Mouse (Mus musculus): Measurements from ENCODE around the gene Kdm4b. TPM values are rescaled to one million over a fixed set of nuclear protein-coding genes. Genes with fewer than 3 reads are reported as not detected.

The Kdm4b gene
- polyA plus RNA-seq, 1 experiment from 2014 or later: 75.1 TPM

DNA sequence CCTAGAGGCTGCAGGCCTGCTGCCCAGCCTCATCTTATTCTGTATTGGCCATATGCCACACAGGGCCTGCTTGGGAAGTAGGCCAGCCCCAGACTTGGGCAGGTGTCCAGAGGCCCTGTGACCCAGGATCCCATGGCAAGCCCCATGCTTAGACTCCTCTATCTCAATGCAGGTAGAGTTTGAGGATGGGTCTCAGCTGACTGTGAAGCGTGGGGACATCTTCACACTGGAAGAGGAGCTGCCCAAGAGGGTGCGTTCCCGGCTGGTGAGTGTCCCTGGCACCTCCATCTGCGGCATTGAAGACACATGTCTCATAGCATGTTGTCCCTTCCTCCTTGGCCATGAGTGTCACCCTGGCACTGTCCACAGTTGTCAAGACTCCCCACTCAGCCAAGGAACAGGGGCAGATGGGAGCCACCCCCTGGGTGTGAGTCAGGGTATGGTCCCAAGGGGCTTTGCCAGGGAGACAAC is 75.2 kb downstream of the Kdm4b start:
- Histone ChIP-seq H3K27ac (replicated peaks) (no peak overlapping the region), H3K9ac (replicated peaks) (no peak overlapping the region)
- 94% methylated on average over 4 of the region's 4 CpGs for WGBS

DNA sequence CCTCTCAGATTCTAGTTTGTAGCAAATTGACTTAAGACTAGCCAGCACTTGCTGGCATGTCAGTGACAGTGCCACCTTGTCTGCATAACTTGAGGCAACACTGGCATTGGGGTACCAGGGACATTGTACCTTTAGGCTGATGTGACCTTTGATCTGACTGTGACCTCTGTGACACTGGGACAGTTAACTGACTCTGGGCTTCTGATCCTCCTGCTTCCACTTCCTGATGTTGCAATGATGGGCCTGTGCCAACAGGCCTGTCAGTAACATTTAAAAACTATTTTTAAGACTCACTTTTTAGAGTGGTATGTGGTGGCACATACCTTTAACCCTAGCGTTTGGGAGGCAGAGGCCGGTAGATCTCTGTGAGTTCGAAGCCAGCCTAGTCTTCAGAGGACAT is 79.5 kb downstream of the Kdm4b start:
- no peak overlapping the region for H3K9ac ChIP-seq (replicated peaks)
- no peak overlapping the region for H3K27ac ChIP-seq (replicated peaks)
- no peak overlapping the region for H3K4me2 ChIP-seq (replicated peaks)
- H3K9me3 ChIP-seq: no peaks in the 10 kb centered on the region
- peaks cover 33% of the 10 kb centered on the region for H3K4me1 ChIP-seq
- no peak overlapping the region for H3K4me3 ChIP-seq
- ATAC-seq (ENCODE audit: low FRiP score, low read depth): no peak
- 94% methylated on average over 3 of the region's 3 CpGs for WGBS
- H3K36me3 ChIP-seq: peaks cover 53% of the 10 kb centered on the region
- H3K27me3 ChIP-seq: no peaks in the 10 kb centered on the region

More for the DNA sequence above, 75.2 kb downstream of the Kdm4b start:
- peaks cover 91% of the 10 kb centered on the region for H3K36me3 ChIP-seq
- H3K4me3 ChIP-seq: no peak overlapping the region
- no peaks in the 10 kb centered on the region for H3K27me3 ChIP-seq
- no peaks in the 10 kb centered on the region for H3K9me3 ChIP-seq
- H3K4me1 ChIP-seq: no peaks in the 10 kb centered on the region
- no peak for ATAC-seq (ENCODE audit: low FRiP score, low read depth)
- H3K4me2 ChIP-seq (replicated peaks): no peak overlapping the region

DNA sequence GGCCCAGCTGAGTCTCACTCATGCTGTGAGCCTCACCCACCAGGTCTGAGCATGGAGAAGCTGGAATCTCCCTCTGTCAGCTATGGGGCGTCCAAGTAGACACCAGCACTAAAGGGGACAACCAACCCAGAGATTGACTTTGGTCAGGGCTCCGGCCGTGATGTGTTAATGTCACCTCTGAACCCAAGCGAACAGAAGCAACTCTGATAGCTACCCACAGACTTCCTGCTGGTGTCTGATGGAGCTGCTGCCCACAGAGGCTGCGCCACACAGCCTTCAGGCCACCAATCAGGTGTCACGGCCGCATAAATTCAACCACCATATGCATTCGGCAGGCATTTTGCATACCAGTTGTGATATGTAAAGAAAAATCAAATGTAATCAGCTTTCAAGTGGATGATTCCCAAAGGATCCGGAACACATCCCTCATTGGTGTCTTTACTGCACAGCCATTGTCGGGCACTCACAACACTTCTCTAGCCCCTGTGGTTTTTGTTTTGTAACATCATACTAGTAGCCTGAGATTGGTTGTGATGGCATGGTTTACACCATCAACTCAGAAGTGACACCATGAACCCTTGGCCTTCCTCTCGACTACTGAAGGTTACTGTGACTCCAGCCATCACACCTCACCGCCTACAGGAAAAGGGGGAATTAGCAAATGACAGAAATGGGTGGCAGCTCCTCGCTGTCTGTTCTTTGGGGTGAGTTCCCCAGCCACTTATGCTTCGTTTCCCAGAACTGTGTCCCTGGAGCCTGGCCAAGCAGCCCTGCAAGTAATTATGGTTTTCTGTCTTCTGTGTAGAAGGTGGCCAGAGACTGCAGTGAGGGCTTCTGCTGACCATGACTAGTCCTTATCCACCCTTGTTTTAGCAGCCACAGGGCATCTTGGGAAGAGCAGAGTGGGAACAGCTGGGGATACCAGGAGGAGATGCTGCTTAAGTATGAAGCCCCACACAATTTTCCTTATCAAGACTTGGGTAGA is 80.3 kb downstream of the Kdm4b start:
- whole genome bisulfite sequencing: 86% methylated on average over 14 of the region's 14 CpGs
- no peak for ATAC-seq (ENCODE audit: low FRiP score, low read depth)
- peak overlapping the region; percentile 72 for H3K27ac ChIP-seq (replicated peaks)
- H3K27me3 ChIP-seq: no peaks in the 10 kb centered on the region
- H3K4me1 ChIP-seq: peaks cover 34% of the 10 kb centered on the region
- H3K9me3 ChIP-seq: no peaks in the 10 kb centered on the region
- H3K4me2 ChIP-seq (replicated peaks): no peak overlapping the region
- H3K36me3 ChIP-seq: peaks cover 53% of the 10 kb centered on the region
- no peak overlapping the region for H3K4me3 ChIP-seq
- no peak overlapping the region for H3K9ac ChIP-seq (replicated peaks)

DNA sequence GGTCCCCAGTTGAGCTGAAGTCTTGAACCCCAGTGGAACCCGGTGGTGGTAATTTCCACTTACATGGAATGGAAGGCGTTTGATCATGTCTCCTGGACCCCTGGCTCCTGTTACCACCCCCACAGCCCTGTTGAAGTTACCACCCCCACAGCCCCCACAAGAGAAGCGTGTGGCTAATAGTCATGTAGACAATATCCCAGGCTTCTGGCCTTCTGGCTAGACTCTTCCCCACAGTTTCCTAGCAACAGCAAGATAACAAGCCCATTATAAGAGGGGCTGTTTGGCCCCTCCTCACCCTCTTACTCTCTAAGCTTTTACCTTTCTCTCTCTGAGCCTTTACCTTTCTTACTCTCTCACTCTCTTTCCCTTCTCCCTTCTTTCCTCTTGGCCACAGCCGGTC is 81.0 kb downstream of the Kdm4b start:
- peaks cover 34% of the 10 kb centered on the region for H3K4me1 ChIP-seq
- H3K27ac ChIP-seq (replicated peaks): peak overlapping the region; percentile 72
- H3K9ac ChIP-seq (replicated peaks): peak overlapping the region; percentile 28; the same call in 1 of the 2 replicates
- H3K27me3 ChIP-seq: no peaks in the 10 kb centered on the region
- H3K36me3 ChIP-seq: peaks cover 53% of the 10 kb centered on the region
- no peak for ATAC-seq (ENCODE audit: low FRiP score, low read depth)
- H3K4me2 ChIP-seq (replicated peaks): no peak overlapping the region
- 59% methylated on average over 4 of the region's 4 CpGs for WGBS
- no peak overlapping the region for H3K4me3 ChIP-seq
- H3K9me3 ChIP-seq: no peaks in the 10 kb centered on the region

DNA sequence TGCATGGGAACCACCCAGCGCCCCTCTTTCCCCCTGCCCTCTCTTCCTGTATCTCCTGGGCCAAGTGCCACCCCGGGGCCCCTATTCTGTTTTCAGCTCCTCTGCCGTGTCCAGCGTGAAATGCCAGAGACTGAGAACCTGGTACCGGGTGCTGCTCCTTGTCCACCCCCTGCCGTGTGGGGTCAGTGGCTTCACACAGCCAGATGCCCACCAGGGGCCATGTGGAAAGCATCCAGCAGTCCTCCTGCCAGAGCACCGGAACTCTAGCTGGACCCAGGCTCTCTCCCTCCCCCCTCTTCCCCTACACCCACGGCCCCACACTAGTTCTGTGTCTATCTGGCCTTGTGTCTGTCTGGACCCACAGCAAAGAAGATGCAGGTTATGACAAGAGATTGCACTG is 81.5 kb downstream of the Kdm4b start:
- 66% methylated on average over 8 of the region's 8 CpGs for WGBS
- H3K4me2 ChIP-seq (replicated peaks): no peak overlapping the region
- no peaks in the 10 kb centered on the region for H3K9me3 ChIP-seq
- peaks cover 53% of the 10 kb centered on the region for H3K36me3 ChIP-seq
- H3K27ac ChIP-seq (replicated peaks): peak overlapping the region; percentile 72
- H3K9ac ChIP-seq (replicated peaks): peak overlapping the region; percentile 28; the same call in 1 of the 2 replicates
- ATAC-seq (ENCODE audit: low FRiP score, low read depth): no peak
- peaks cover 34% of the 10 kb centered on the region for H3K4me1 ChIP-seq
- H3K4me3 ChIP-seq: no peak overlapping the region
- no peaks in the 10 kb centered on the region for H3K27me3 ChIP-seq

DNA sequence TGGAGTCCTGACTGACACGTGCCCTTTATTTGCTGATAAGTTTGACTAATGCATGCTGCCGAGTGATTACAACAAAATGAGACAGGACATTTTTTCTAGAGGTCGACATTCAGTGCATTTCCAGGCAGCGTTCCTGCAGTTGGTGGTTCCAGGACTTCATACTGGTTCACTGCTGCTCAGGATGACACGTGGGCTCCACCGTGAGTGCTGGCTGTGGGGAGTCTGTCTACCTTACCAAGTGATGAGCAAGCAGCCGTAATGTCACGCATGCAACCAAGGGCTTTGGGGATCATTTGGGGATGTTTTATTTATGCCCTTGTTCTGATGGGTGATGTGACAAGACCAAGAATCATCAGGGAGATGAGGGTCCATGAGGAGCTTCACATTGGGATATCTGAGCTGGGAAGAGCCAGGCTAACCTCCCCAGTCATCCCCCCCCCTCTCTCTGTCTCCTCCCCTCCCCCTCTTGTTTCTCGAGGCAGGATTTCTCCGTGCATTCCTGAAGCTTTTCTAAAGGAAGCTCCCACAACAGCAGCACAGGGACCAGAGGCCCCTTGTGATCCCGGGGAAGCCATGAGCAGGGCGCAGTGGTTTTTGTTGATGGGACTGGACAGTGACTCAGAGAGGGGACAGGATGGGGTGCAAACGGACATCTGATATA is 83.2 kb downstream of the Kdm4b start:
- no peak overlapping the region for H3K4me2 ChIP-seq (replicated peaks)
- peaks cover 34% of the 10 kb centered on the region for H3K4me1 ChIP-seq
- peaks cover 55% of the 10 kb centered on the region for H3K36me3 ChIP-seq
- peak overlapping the region; percentile 62 for H3K27ac ChIP-seq (replicated peaks)
- no peaks in the 10 kb centered on the region for H3K27me3 ChIP-seq
- no peak overlapping the region for H3K9ac ChIP-seq (replicated peaks)
- no peak overlapping the region for H3K4me3 ChIP-seq
- WGBS: 51% methylated on average over 13 of the region's 13 CpGs
- no peak for ATAC-seq (ENCODE audit: low FRiP score, low read depth)
- H3K9me3 ChIP-seq: no peaks in the 10 kb centered on the region

DNA sequence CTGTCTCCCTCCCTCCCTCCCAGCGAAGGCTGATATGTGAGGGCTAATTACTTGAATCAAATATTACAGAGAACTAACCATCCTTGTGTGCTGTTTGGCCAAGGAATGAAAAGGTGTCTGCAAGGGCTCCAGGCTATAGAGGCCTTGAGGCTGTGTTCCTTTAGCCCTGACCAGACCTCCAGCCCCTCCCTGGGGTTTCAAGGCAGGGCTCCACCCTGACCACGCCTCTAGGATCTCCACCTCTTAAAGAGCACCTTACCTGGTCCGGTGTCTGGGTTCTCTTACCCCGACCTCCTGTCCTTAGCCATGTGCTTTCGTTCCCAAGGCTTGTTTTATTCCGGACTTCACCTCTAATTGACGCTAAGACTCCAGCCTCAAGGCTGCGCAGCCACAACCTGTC is 83.9 kb downstream of the Kdm4b start:
- Histone ChIP-seq H3K27me3 (no peaks in the 10 kb centered on the region), H3K4me2 (replicated peaks) (no peak overlapping the region), H3K36me3 (peaks cover 55% of the 10 kb centered on the region), H3K9ac (replicated peaks) (no peak overlapping the region), H3K4me3 (no peak overlapping the region), H3K4me1 (peaks cover 34% of the 10 kb centered on the region), H3K9me3 (no peaks in the 10 kb centered on the region), H3K27ac (replicated peaks) (peak overlapping the region; percentile 62)
- WGBS: 45% methylated on average over 8 of the region's 8 CpGs
- peak; percentile 16; the same call in 1 of the 2 replicates for ATAC-seq (ENCODE audit: low FRiP score, low read depth)

DNA sequence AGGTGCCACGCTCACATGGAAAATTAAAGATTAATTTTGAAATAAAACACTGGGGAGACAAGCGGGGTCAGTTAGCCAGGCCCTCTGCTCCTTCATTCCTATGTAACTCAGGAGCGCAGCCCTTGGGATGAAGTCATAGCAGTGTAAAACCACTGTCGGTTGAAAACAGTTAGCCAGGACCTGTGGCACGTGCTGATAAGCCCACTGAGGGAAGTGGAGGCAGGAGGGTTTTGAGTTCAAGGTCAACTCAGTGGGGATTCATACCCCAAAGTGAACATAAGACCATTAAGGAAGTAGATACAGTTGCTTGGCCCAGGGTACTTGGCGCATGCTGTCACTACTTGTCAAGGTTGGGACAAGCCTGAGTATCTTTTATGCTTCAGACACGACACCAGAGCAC is 85.6 kb downstream of the Kdm4b start:
- 97% methylated on average over 7 of the region's 7 CpGs for WGBS
- H3K36me3 ChIP-seq: peaks cover 65% of the 10 kb centered on the region
- H3K9me3 ChIP-seq: no peaks in the 10 kb centered on the region
- no peak overlapping the region for H3K9ac ChIP-seq (replicated peaks)
- H3K4me1 ChIP-seq: peaks cover 31% of the 10 kb centered on the region
- H3K4me3 ChIP-seq: no peak overlapping the region
- H3K27me3 ChIP-seq: no peaks in the 10 kb centered on the region
- H3K4me2 ChIP-seq (replicated peaks): no peak overlapping the region
- no peak for ATAC-seq (ENCODE audit: low FRiP score, low read depth)
- H3K27ac ChIP-seq (replicated peaks): no peak overlapping the region

DNA sequence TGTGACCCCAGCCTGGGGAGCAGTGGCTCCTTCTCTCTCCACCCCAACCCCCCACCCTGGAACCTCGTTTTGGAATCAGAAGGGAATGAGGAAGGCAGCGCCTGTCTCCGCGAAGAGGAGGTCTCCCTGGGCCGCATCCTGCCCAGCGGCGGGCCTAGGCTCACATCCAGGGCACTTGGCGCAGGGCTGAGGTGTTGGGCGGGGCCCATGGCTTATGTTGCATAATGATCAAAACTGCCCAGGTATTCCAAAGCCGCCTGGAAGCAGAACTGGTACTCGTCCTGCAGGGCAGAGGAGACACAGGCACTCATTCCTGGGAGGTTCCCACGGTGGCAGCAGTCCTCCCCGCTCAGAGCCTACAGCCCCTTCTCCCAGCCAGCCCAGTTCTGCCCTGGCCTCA is 87.3 kb downstream of the Kdm4b start:
- Histone ChIP-seq H3K27ac (replicated peaks) (no peak overlapping the region), H3K36me3 (peaks cover 82% of the 10 kb centered on the region), H3K4me2 (replicated peaks) (no peak overlapping the region), H3K9ac (replicated peaks) (no peak overlapping the region), H3K4me3 (no peak overlapping the region), H3K4me1 (peaks cover 15% of the 10 kb centered on the region), H3K27me3 (no peaks in the 10 kb centered on the region), H3K9me3 (no peaks in the 10 kb centered on the region)
- 89% methylated on average over 13 of the region's 13 CpGs for WGBS
- no peak for ATAC-seq (ENCODE audit: low FRiP score, low read depth)

DNA sequence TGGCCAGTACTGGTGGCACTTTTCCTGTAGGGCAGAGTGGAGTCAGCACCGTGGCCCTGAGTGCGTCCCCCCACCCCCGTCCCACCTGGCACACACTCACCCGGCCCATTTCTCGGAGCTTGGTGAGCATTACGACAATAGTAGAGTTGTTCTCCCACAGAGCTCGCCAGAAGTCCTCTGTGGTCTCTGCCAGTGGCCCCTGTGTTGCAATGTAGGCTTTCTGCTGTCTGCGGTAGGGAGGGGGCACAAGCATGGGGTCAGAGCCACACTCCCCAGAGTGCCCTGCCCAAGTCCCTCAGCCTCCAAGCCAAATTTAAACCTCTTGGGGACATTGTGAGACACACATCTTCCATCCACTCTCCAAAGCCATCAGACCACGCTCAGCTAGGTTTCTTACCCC is 88.9 kb downstream of the Kdm4b start:
- H3K27ac ChIP-seq (replicated peaks): no peak overlapping the region
- no peak for ATAC-seq (ENCODE audit: low FRiP score, low read depth)
- WGBS: 96% methylated on average over 9 of the region's 9 CpGs
- H3K9me3 ChIP-seq: no peaks in the 10 kb centered on the region
- no peak overlapping the region for H3K4me3 ChIP-seq
- H3K4me1 ChIP-seq: peaks cover 6% of the 10 kb centered on the region
- no peak overlapping the region for H3K9ac ChIP-seq (replicated peaks)
- no peaks in the 10 kb centered on the region for H3K27me3 ChIP-seq
- no peak overlapping the region for H3K4me2 ChIP-seq (replicated peaks)
- H3K36me3 ChIP-seq: peaks cover 99% of the 10 kb centered on the region

DNA sequence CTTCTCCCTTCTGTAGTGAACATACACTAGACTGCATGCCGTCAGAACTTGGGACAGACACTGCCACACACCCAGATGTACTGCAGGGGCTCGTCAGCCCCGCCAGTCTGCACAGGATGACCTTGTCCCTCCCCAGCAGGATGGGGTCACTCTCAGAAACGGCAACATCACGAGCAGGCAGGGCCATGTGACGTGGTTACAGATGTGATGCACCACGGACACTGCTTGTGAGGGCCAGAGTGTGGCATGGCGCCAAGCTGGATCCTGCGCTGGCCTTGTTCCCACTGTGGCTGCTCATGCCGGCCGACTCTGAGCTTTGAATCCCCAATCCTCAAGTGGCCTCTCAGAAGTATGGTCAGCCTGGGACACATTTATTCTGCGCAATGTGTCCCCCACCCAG is 92.4 kb downstream of the Kdm4b start:
- no peak overlapping the region for H3K9ac ChIP-seq (replicated peaks)
- H3K27ac ChIP-seq (replicated peaks): no peak overlapping the region
- peaks cover 98% of the 10 kb centered on the region for H3K36me3 ChIP-seq
- H3K4me2 ChIP-seq (replicated peaks): no peak overlapping the region
- no peaks in the 10 kb centered on the region for H3K4me1 ChIP-seq
- 84% methylated on average over 12 of the region's 12 CpGs for WGBS
- H3K9me3 ChIP-seq: no peaks in the 10 kb centered on the region
- H3K4me3 ChIP-seq: no peak overlapping the region
- ATAC-seq (ENCODE audit: low FRiP score, low read depth): no peak
- H3K27me3 ChIP-seq: no peaks in the 10 kb centered on the region

DNA sequence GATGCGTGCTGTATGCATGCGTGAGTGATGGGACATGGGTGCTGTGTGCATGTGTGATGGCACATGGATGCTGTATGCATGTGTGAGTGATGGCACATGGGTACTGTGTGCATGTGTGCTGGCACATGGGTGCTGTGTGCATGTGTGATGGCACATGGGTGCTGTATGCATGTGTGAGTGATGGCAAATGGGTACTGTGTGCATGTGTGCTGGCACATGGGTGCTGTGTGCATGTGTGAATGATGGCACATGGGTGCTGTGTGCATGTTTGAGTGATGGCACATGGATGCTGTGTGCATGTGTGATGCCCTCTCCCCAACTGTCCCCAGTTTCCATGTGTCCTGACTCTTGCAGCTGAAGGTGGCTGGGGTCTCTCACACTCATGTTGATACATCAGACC is 94.2 kb downstream of the Kdm4b start:
- ATAC-seq (ENCODE audit: low FRiP score, low read depth): no peak
- whole genome bisulfite sequencing: 98% methylated on average over 2 of the region's 2 CpGs
- peaks cover 98% of the 10 kb centered on the region for H3K36me3 ChIP-seq

More for the DNA sequence above, 94.2 kb downstream of the Kdm4b start:
- Histone ChIP-seq H3K27ac (replicated peaks) (no peak overlapping the region), H3K4me2 (replicated peaks) (no peak overlapping the region), H3K9me3 (no peaks in the 10 kb centered on the region), H3K27me3 (peaks cover 4% of the 10 kb centered on the region; the same call in 1 of the 2 replicates), H3K4me3 (no peak overlapping the region), H3K9ac (replicated peaks) (no peak overlapping the region), H3K4me1 (peaks cover 3% of the 10 kb centered on the region; the same call in 1 of the 2 replicates)

Measured in midbrain, embryonic 12.5 days (tissue).